Mouse (Mus musculus): ENCODE results near the gene Hist1h2bk. TPM values are rescaled to one million over a fixed set of nuclear protein-coding genes. Genes with fewer than 3 reads are reported as not detected.

Gene Hist1h2bk
- total and polyA plus RNA-seq, 3 experiments: 11.8 to 1,693 (median 229) TPM

DNA sequence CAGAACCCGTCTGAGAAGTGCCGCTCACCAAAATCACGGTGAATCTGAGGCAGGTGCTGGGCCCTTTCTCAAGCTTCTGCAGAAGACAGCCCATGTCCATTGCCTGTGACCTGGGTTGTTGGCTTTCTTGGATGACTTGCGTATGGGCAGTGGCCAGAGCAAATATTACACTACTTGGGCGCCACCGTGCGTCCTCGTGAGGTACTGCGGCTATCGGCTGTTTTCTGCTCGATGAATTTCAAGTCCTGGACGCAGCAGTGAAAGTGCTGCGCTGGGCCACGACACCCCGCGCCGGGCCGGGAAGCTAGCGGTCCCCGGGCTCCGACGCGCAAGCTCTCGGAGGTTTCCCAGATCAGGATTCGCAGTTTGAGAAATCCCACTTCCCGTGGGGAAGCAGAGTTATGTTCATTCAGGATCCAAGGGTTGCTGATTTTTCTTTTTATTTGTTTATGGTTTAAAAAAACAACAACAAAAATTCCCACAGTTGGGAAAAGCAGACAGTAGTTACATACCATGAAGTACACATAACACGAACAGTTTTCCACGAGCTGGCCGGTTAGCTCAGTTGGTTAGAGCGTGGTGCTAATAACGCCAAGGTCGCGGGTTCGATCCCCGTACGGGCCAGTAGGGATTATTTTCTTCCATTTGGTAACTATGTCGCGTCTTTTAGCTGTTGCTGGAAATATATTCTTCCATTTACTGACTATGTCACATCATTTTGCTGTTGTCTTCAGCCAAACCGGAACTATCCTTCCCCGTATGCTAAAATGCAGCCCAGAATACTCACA lies 6.8 kb upstream of the Hist1h2bk start:
- peaks cover 39% of the 10 kb centered on the region for H3K4me1 ChIP-seq (ENCODE audit: insufficient read depth, low read depth, low read length)
- TF ChIP-seq POLR2AphosphoS5 (IDR thresholded peaks at IDR 0.05; ENCODE audit: insufficient replicate concordance, low read depth, low read length) (no peak), GATA1 (IDR thresholded peaks at IDR 0.05; ENCODE audit: borderline replicate concordance, low read length) (no peak), CTCF (IDR thresholded peaks at IDR 0.05; ENCODE audit: low read depth, low read length) (peak; percentile 74), GATA2 (IDR thresholded peaks at IDR 0.05; ENCODE audit: borderline replicate concordance, low read depth, low read length) (no peak)
- DNase-seq (ENCODE audit: low spot score) (peak; percentile 35), ATAC-seq (ENCODE audit: extremely low read depth, insufficient number of reproducible peaks, low FRiP score, poor library complexity, severe bottlenecking) (peak; percentile 69)
- H3K27me3 ChIP-seq (ENCODE audit: insufficient read depth, low read length): 0 out of 2 replicates have a peak, but pooled peaks cover 3% of the 10 kb centered on the region
- peak overlapping the region; percentile 71 for H3K4me3 ChIP-seq (ENCODE audit: low read depth, low read length)
- no peaks in the 10 kb centered on the region for H3K36me3 ChIP-seq (replicated peaks)
- no peaks in the 10 kb centered on the region for H3K9me3 ChIP-seq (replicated peaks)

DNA sequence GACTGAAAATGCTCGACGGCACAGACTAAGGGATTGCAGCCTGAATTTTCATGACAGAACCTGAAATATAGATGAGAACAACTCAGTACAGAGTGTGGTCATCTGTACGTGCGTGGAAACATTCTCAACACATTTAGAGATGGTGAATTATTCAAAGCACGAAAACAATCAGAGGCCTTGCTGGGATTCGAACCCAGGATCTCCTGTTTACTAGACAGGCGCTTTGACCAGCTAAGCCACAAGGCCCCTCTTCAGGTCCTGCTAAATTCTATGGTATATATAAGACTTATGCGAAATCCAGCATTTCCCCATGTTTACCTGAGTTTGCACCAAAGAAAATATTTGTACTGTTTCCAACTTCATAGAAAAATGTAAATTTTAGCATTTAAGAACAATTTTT lies 5.7 kb upstream of the Hist1h2bk start:
- no peak for TF ChIP-seq POLR2AphosphoS5 (IDR thresholded peaks at IDR 0.05; ENCODE audit: insufficient replicate concordance, low read depth, low read length)
- no peak for TF ChIP-seq GATA2 (IDR thresholded peaks at IDR 0.05; ENCODE audit: borderline replicate concordance, low read depth, low read length)
- no peak for TF ChIP-seq TAL1 (conservative IDR thresholded peaks at IDR 0.05; ENCODE audit: low read depth, low read length)
- TF ChIP-seq CTCF (IDR thresholded peaks at IDR 0.05; ENCODE audit: low read depth, low read length): no peak
- TF ChIP-seq GATA1 (IDR thresholded peaks at IDR 0.05; ENCODE audit: borderline replicate concordance, low read length): no peak
- Histone ChIP-seq H3K9me3 (replicated peaks) (no peaks in the 10 kb centered on the region), H3K27me3 (ENCODE audit: insufficient read depth, low read length) (0 out of 2 replicates have a peak, but pooled peaks cover 3% of the 10 kb centered on the region), H3K36me3 (replicated peaks) (no peaks in the 10 kb centered on the region), H3K4me1 (ENCODE audit: insufficient read depth, low read depth, low read length) (peaks cover 44% of the 10 kb centered on the region), H3K4me3 (ENCODE audit: low read depth, low read length) (no peak overlapping the region; the same call in 1 of the 2 replicates)
- DNase-seq (ENCODE audit: low spot score) (no peak), ATAC-seq (ENCODE audit: extremely low read depth, insufficient number of reproducible peaks, low FRiP score, poor library complexity, severe bottlenecking) (no peak)

DNA sequence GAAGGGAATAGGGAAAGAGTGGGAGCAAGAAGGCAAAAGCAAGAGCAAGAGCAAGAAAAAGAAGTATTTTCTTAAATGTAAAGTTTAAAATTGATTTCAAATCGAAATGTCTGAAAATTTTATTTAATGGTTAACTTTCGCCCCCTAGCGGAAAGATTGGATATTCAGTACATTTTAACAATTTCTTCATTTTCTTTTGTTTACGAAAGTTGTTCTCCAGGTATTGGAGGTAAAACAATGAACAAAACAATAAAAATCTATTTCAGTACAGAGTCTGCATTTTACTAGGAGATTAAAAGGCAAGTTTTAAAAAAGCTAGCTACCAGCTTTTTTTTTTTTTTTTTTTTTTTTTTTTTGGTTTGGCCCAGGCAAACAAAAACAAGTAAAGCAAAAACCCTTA lies 5.2 kb upstream of the Hist1h2bk start:
- TF ChIP-seq POLR2AphosphoS5 (IDR thresholded peaks at IDR 0.05; ENCODE audit: insufficient replicate concordance, low read depth, low read length): no peak
- no peak for TF ChIP-seq GATA1 (IDR thresholded peaks at IDR 0.05; ENCODE audit: borderline replicate concordance, low read length)
- no peak for TF ChIP-seq CTCF (IDR thresholded peaks at IDR 0.05; ENCODE audit: low read depth, low read length)
- TF ChIP-seq TAL1 (conservative IDR thresholded peaks at IDR 0.05; ENCODE audit: low read depth, low read length): no peak
- TF ChIP-seq GATA2 (IDR thresholded peaks at IDR 0.05; ENCODE audit: borderline replicate concordance, low read depth, low read length): no peak
- no peak overlapping the region for H3K4me3 ChIP-seq (ENCODE audit: low read depth, low read length)
- 0 out of 2 replicates have a peak, but pooled peaks cover 3% of the 10 kb centered on the region for H3K27me3 ChIP-seq (ENCODE audit: insufficient read depth, low read length)
- ATAC-seq (ENCODE audit: extremely low read depth, insufficient number of reproducible peaks, low FRiP score, poor library complexity, severe bottlenecking) (no peak), DNase-seq (ENCODE audit: low spot score) (no peak)
- peaks cover 45% of the 10 kb centered on the region for H3K4me1 ChIP-seq (ENCODE audit: insufficient read depth, low read depth, low read length)
- H3K36me3 ChIP-seq (replicated peaks): no peaks in the 10 kb centered on the region
- no peaks in the 10 kb centered on the region for H3K9me3 ChIP-seq (replicated peaks)

DNA sequence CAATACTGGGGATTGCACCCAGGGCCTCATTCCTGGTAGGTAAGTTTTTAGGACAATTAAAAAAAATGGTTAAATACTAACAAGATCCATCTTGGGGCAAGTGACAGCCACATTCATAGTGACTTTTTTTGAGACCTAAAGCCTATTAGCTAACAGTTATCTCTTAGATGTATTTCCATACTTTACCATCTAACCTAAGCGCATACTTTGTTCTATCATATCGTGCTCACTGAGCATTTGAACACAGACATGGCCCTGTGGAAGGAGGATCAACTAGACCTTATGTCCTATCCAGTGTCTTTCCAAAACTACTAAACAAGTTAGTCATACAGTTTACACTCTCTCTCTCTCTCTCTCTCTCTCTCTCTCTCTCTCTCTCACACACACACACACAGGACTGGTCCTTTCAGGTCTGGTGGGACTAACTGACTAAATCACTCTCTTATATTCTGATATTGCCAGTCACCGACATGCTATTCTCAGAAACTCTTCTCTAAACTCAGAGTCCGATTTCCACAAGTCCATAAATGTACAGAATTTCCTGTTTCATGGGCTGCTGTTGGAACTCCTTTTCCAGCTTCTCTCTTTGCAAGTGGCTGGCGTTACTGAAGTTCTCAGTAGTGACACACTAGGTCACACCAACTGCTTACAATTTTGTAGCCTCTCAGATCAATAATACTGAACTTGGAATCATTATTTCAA lies 1.8 kb upstream of the Hist1h2bk start:
- H3K4me1 ChIP-seq (ENCODE audit: insufficient read depth, low read depth, low read length): peaks cover 43% of the 10 kb centered on the region
- TF ChIP-seq GATA1 (IDR thresholded peaks at IDR 0.05; ENCODE audit: borderline replicate concordance, low read length) (no peak), GATA2 (IDR thresholded peaks at IDR 0.05; ENCODE audit: borderline replicate concordance, low read depth, low read length) (no peak), CTCF (IDR thresholded peaks at IDR 0.05; ENCODE audit: low read depth, low read length) (no peak), POLR2AphosphoS5 (IDR thresholded peaks at IDR 0.05; ENCODE audit: insufficient replicate concordance, low read depth, low read length) (peak; percentile 93; the same call in 1 of the 2 replicates)
- H3K9me3 ChIP-seq (replicated peaks): no peaks in the 10 kb centered on the region
- DNase-seq (ENCODE audit: low spot score) (no peak), ATAC-seq (ENCODE audit: extremely low read depth, insufficient number of reproducible peaks, low FRiP score, poor library complexity, severe bottlenecking) (no peak)
- H3K27me3 ChIP-seq (ENCODE audit: insufficient read depth, low read length): no peaks in the 10 kb centered on the region
- no peak overlapping the region for H3K4me3 ChIP-seq (ENCODE audit: low read depth, low read length)
- H3K36me3 ChIP-seq (replicated peaks): no peaks in the 10 kb centered on the region

DNA sequence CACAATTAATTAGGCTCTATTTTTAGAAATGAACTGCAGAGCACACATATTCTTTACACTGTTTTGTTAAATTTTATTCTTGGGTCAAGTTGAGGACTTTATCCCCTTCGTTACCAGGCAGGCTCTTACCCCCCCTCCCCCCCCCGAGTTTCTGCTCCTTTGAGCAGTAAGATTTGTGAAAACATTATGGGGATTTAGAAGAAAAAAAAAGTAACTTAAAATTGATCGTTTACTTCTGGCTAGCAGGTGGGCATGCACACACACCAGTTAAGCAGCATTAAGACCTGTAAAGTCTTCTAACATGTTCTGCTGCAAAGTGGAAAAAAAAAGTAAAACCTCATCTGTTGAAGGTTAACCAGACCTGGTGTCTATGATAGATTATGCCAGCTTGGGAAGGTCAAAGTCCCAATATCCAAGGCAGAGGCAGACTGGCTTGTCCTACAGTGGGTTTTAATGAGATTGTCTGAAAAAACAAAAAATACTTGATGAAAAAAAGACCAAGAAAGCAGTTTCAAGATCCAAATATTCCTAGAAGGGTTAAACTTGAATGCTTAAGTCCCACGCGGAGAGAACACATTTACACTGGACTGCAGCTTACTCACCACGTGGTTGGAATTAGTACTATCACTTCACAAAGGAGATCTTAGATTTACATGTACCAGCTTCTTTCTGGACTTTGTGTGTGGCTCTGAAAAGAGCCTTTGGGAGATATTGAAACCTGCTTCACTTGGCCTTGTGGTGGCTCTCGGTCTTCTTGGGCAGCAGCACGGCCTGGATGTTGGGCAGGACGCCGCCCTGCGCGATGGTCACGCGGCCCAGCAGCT lies 1.0 kb upstream of the Hist1h2bk start:
- H3K27me3 ChIP-seq (ENCODE audit: insufficient read depth, low read length): no peaks in the 10 kb centered on the region
- H3K9me3 ChIP-seq (replicated peaks): no peaks in the 10 kb centered on the region
- peaks cover 40% of the 10 kb centered on the region for H3K4me1 ChIP-seq (ENCODE audit: insufficient read depth, low read depth, low read length)
- no peak for ATAC-seq (ENCODE audit: extremely low read depth, insufficient number of reproducible peaks, low FRiP score, poor library complexity, severe bottlenecking)
- peak overlapping the region; percentile 66; the same call in 1 of the 2 replicates for H3K4me3 ChIP-seq (ENCODE audit: low read depth, low read length)
- no peak for DNase-seq (ENCODE audit: low spot score)
- TF ChIP-seq TAL1 (conservative IDR thresholded peaks at IDR 0.05; ENCODE audit: low read depth, low read length) (no peak), POLR2AphosphoS5 (IDR thresholded peaks at IDR 0.05; ENCODE audit: insufficient replicate concordance, low read depth, low read length) (peak; percentile 89; the same call in 1 of the 2 replicates), GATA1 (IDR thresholded peaks at IDR 0.05; ENCODE audit: borderline replicate concordance, low read length) (no peak)
- H3K36me3 ChIP-seq (replicated peaks): no peaks in the 10 kb centered on the region
